In genomic region chr4:46931706-46932397, GRCm38 (mm10) we compare ENCODE assay signal across 24 mouse cellular contexts. TPM values are rescaled to one million over a fixed set of nuclear protein-coding genes. Genes with fewer than 3 reads are reported as not detected.
A peak's percentile ranks its signal among the peaks of the same experiment; 100 is the strongest.
DNase-seq lines count a peak whose midpoint lies in the region; ATAC-seq and TF ChIP-seq lines count a peak whose summit lies in the region.
"Had no signal": no experiment of that assay in that cellular context is flagged by ENCODE, and none has a peak within 500 bp of the region (broad histone marks: within the 10 kb centered on the region; RNA-seq: fewer than 3 reads in every experiment).

No protein-coding gene starts in this region.

- H3K4me1 ChIP-seq in hindbrain, embryonic 12.5 days: peaks cover 11% of the 10 kb centered on the region
- peaks cover 24% of the 10 kb centered on the region for H3K4me1 ChIP-seq in hindbrain, embryonic 10.5 days (replicated peaks)
- H3K4me1 ChIP-seq in hindbrain, postnatal 0 days (ENCODE audit: insufficient read depth, low read length): peaks cover 32% of the 10 kb centered on the region
- H3K4me1 ChIP-seq: heart, embryonic 12.5 days; kidney, embryonic 15.5 days; stomach, embryonic 15.5 days had no signal

- no peak for DNase-seq in hindbrain, embryonic 10.5 days (ENCODE audit: low spot score)
- DNase-seq in right cerebral cortex, postnatal 10 days (ENCODE audit: low spot score in 2 of 2): peak; percentile 57 to 76
- DNase-seq in right cerebral cortex, adult 2 months (ENCODE audit: low spot score in 2 of 2): no peak
- peak; percentile 39 for DNase-seq in hindbrain, postnatal 0 days (ENCODE audit: low spot score)
- no peak for DNase-seq in gastrocnemius, postnatal 4 days (ENCODE audit: low spot score in 2 of 2)
- no peak for DNase-seq in ovary, postnatal 10 days (ENCODE audit: low spot score)
- DNase-seq: adrenal gland, postnatal 14 days; cerebellum, postnatal 14 days; embryo, embryonic 11 days; gastrocnemius, postnatal 25 days; lung, adult 2 months; lung, postnatal 4 days; thymus, adult 2 months had no signal

- 0 out of 2 replicates have a peak, but pooled peaks cover 2% of the 10 kb centered on the region for H3K27me3 ChIP-seq in hindbrain, embryonic 12.5 days
- no peaks in the 10 kb centered on the region; the same call in 1 of the 2 replicates for H3K27me3 ChIP-seq in hindbrain, embryonic 10.5 days (ENCODE audit: insufficient read depth, poor library complexity, severe bottlenecking)
- no peaks in the 10 kb centered on the region for H3K27me3 ChIP-seq in hindbrain, postnatal 0 days (ENCODE audit: insufficient read depth, low read length)
- H3K27me3 ChIP-seq: kidney, embryonic 15.5 days; midbrain, embryonic 12.5 days; stomach, embryonic 15.5 days had no signal

- peak; percentile 50 for ATAC-seq in hindbrain, embryonic 12.5 days (ENCODE audit: low FRiP score)
- 0 out of 2 replicates have a peak, but pooled peaks have one; percentile 15 for ATAC-seq in hindbrain, postnatal 0 days
- ATAC-seq: activated CD4-positive, CD25-positive, alpha-beta regulatory T cell, adult 4 months; Patski had no signal

- H3K9ac ChIP-seq in hindbrain, embryonic 12.5 days: no peak overlapping the region
- H3K9ac ChIP-seq in hindbrain, postnatal 0 days (replicated peaks; ENCODE audit: low read length): no peak overlapping the region
- H3K9ac ChIP-seq: heart, embryonic 12.5 days; kidney, embryonic 15.5 days; midbrain, embryonic 12.5 days; stomach, embryonic 15.5 days had no signal

- no peaks in the 10 kb centered on the region for H3K36me3 ChIP-seq in hindbrain, embryonic 12.5 days
- no peaks in the 10 kb centered on the region for H3K36me3 ChIP-seq in hindbrain, embryonic 10.5 days
- H3K36me3 ChIP-seq in hindbrain, postnatal 0 days (ENCODE audit: insufficient read depth, low read length): no peaks in the 10 kb centered on the region
- H3K36me3 ChIP-seq: heart, embryonic 12.5 days; kidney, embryonic 15.5 days; limb, embryonic 10.5 days; midbrain, embryonic 12.5 days; stomach, embryonic 15.5 days had no signal

- no peak overlapping the region for H3K4me3 ChIP-seq in hindbrain, embryonic 12.5 days
- no peak overlapping the region for H3K4me3 ChIP-seq in hindbrain, embryonic 10.5 days
- no peak overlapping the region for H3K4me3 ChIP-seq in hindbrain, postnatal 0 days (ENCODE audit: low read length)
- H3K4me3 ChIP-seq: heart, embryonic 12.5 days; kidney, embryonic 15.5 days; limb, embryonic 10.5 days; midbrain, embryonic 12.5 days; stomach, embryonic 15.5 days had no signal

- no peak for TF ChIP-seq CTCF in hindbrain, postnatal 0 days (IDR thresholded peaks at IDR 0.05; ENCODE audit: low read depth)

- H3K4me2 ChIP-seq in hindbrain, embryonic 12.5 days (replicated peaks): no peak overlapping the region
- H3K4me2 ChIP-seq in hindbrain, postnatal 0 days (ENCODE audit: low read depth, low read length): no peak overlapping the region
- H3K4me2 ChIP-seq: heart, embryonic 12.5 days; kidney, embryonic 15.5 days; liver, embryonic 11.5 days; midbrain, embryonic 12.5 days; stomach, embryonic 15.5 days had no signal

- H3K27ac ChIP-seq in hindbrain, embryonic 12.5 days: peak overlapping the region; percentile 8; the same call in 1 of the 2 replicates
- H3K27ac ChIP-seq in hindbrain, embryonic 10.5 days: no peak overlapping the region
- no peak overlapping the region for H3K27ac ChIP-seq in hindbrain, postnatal 0 days
- H3K27ac ChIP-seq: kidney, embryonic 15.5 days; limb, embryonic 10.5 days; midbrain, embryonic 12.5 days; stomach, embryonic 15.5 days had no signal

- 43% methylated on average over 9 of the region's 9 CpGs for whole genome bisulfite sequencing in hindbrain, embryonic 12.5 days
- 54% methylated on average over 9 of the region's 9 CpGs for WGBS in hindbrain, embryonic 10.5 days
- WGBS in hindbrain, postnatal 0 days: 29% methylated on average over 9 of the region's 9 CpGs

- H3K9me3 ChIP-seq in hindbrain, embryonic 12.5 days (replicated peaks): no peaks in the 10 kb centered on the region
- no peaks in the 10 kb centered on the region for H3K9me3 ChIP-seq in hindbrain, embryonic 10.5 days
- no peaks in the 10 kb centered on the region for H3K9me3 ChIP-seq in hindbrain, postnatal 0 days (ENCODE audit: low read length)
- H3K9me3 ChIP-seq: heart, embryonic 12.5 days; kidney, embryonic 15.5 days; limb, embryonic 10.5 days; midbrain, embryonic 12.5 days; stomach, embryonic 15.5 days had no signal

RNA-seq across cellular contexts. Expression of gene Gabbr2, which starts 59.8 kb away (rescaled TPM):
- 1.3 and 1.4 TPM in 2 replicates for polyA plus RNA-seq in hindbrain, embryonic 12.5 days (2016; fragmentation: Nextera tagmentation; extraction: Ambion mirVana)
- 0.24 and 0.27 TPM in 2 replicates for polyA plus RNA-seq in hindbrain, embryonic 10.5 days (2016; fragmentation: Nextera tagmentation; extraction: Ambion mirVana)
- total RNA-seq in hindbrain, postnatal 0 days (2014; rRNA removed): 98.9 and 115 TPM in 2 replicates
- polyA plus RNA-seq in hindbrain, postnatal 0 days (2015; fragmentation: Nextera tagmentation; extraction: Ambion mirVana): 16.7 and 17.7 TPM in 2 replicates
- total RNA-seq in gastrocnemius, postnatal 4 days (2021): under 1 TPM; 0.25 to 0.34 TPM
- polyA plus RNA-seq: C2C12; lung, adult 2 months; Patski; spleen, adult 2 months had no signal

Comparison
In these comparisons a context has a peak if more than half of its experiments do, and no peak if none do; other contexts are left out.
1. DNase-seq: peak in right cerebral cortex, postnatal 10 days (2 of 2) and hindbrain, postnatal 0 days (single experiment); none in hindbrain, embryonic 10.5 days (single experiment), right cerebral cortex, adult 2 months (0 of 2), gastrocnemius, postnatal 4 days (0 of 2) and ovary, postnatal 10 days (single experiment).